Mouse (Mus musculus): Measurements from ENCODE around the gene Zfp292. TPM values are rescaled to one million over a fixed set of nuclear protein-coding genes. Genes with fewer than 3 reads are reported as not detected.

Zfp292 gene
- polyA plus RNA-seq, 1 experiment from 2014 or later = 16.8 TPM

DNA sequence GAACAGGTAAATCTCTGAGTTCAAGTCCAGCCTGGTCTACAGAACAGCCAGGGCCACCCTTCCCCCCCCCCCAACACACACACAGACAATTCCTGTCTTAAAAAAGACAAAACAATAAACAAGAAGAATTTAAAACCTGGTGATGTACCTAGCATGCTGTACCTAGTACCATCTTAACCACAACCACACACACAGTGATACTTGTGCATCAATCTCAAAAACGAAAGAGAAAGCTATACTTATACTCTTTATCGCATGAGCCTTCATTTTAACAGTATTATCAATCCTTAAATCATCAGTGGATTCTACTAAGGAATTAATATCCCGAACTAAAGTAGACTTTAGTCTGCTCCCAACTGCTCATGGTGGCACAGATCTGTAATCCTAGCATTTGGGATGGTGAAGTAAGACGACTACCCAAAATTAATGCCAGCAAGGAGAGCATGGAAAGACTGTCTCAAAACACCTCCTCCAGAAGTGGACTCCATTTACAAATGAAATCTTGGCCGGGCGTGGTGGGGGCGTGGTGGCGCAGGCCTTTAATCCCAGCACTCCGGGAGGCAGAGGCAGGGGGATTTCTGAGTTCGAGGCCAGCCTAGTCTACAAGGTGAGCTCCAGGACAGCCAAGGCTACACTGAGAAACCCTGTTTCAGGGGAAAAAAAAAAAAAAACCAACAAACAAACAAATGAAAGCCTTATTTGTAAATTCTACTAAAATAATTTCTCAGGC is 1.7 kb downstream of the Zfp292 start:
- peak overlapping the region; percentile 82 for H3K4me2 ChIP-seq (replicated peaks)
- ATAC-seq = no peak
- peaks cover 5% of the 10 kb centered on the region for H3K4me1 ChIP-seq (replicated peaks)
- H3K27me3 ChIP-seq (replicated peaks) = no peaks in the 10 kb centered on the region
- 80% methylated on average over 10 of the region's 10 CpGs for WGBS
- H3K27ac ChIP-seq = no peak overlapping the region
- no peak overlapping the region for H3K9ac ChIP-seq
- H3K9me3 ChIP-seq = no peaks in the 10 kb centered on the region
- no peaks in the 10 kb centered on the region; the same call in 1 of the 2 replicates for H3K36me3 ChIP-seq
- H3K4me3 ChIP-seq (replicated peaks) = peak overlapping the region; percentile 92

GRCm38 (mm10) chr4:34874234-34874633 is 8.5 kb downstream of the Zfp292 start:
- no peak for ATAC-seq
- Histone ChIP-seq H3K9ac (no peak overlapping the region), H3K27me3 (replicated peaks) (no peaks in the 10 kb centered on the region), H3K36me3 (no peaks in the 10 kb centered on the region; the same call in 1 of the 2 replicates), H3K4me1 (replicated peaks) (0 out of 2 replicates have a peak, but pooled peaks cover 2% of the 10 kb centered on the region), H3K27ac (no peak overlapping the region), H3K4me3 (replicated peaks) (no peak overlapping the region), H3K9me3 (no peaks in the 10 kb centered on the region), H3K4me2 (replicated peaks) (no peak overlapping the region)
- 57% methylated on average over 1 of the region's 1 CpGs for WGBS

- Histone ChIP-seq H3K9ac (no peak overlapping the region), H3K36me3 (no peaks in the 10 kb centered on the region; the same call in 1 of the 2 replicates), H3K27ac (no peak overlapping the region), H3K4me3 (replicated peaks) (no peak overlapping the region), H3K27me3 (replicated peaks) (no peaks in the 10 kb centered on the region), H3K9me3 (no peaks in the 10 kb centered on the region), H3K4me2 (replicated peaks) (no peak overlapping the region), H3K4me1 (replicated peaks) (0 out of 2 replicates have a peak, but pooled peaks cover 2% of the 10 kb centered on the region)
- 80% methylated on average over 4 of the region's 4 CpGs for WGBS
- ATAC-seq = peak; percentile 68
These were observed 9.8 kb downstream of the Zfp292 start for GRCm38 (mm10) chr4:34872896-34873495.

GRCm38 (mm10) chr4:34869813-34870212 is 12.9 kb downstream of the Zfp292 start:
- H3K36me3 ChIP-seq = no peaks in the 10 kb centered on the region
- no peak overlapping the region for H3K27ac ChIP-seq
- no peaks in the 10 kb centered on the region for H3K9me3 ChIP-seq
- ATAC-seq = no peak
- peaks cover 2% of the 10 kb centered on the region; the same call in 1 of the 2 replicates for H3K4me1 ChIP-seq (replicated peaks)
- no peak overlapping the region for H3K9ac ChIP-seq
- WGBS = 74% methylated on average over 3 of the region's 3 CpGs
- H3K4me3 ChIP-seq (replicated peaks) = no peak overlapping the region
- H3K27me3 ChIP-seq (replicated peaks) = no peaks in the 10 kb centered on the region
- H3K4me2 ChIP-seq (replicated peaks) = no peak overlapping the region

DNA sequence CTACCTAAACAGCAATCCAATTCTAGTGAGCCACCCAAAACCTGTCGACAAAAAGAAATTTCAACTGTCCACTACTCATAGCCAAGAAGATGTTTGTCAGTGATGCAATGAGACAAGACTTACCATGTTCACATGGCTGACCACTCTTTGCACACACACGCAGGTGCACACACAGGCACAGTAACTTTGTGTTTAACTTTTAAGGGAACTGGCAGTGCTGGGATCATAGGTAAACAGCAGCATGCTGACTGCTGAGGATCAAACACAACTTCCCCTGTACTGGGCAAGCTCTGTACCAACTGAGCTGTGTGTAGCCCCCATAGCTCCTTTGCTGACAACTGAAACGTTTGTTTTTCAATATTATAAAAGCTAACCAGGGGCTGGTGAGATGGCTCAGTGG is 21.3 kb downstream of the Zfp292 start:
- H3K9me3 ChIP-seq = no peaks in the 10 kb centered on the region
- WGBS = 77% methylated on average over 3 of the region's 3 CpGs
- no peaks in the 10 kb centered on the region for H3K27me3 ChIP-seq (replicated peaks)
- no peak overlapping the region for H3K9ac ChIP-seq
- no peaks in the 10 kb centered on the region; the same call in 1 of the 2 replicates for H3K4me1 ChIP-seq (replicated peaks)
- H3K36me3 ChIP-seq = no peaks in the 10 kb centered on the region
- no peak overlapping the region for H3K27ac ChIP-seq
- no peak overlapping the region for H3K4me2 ChIP-seq (replicated peaks)
- H3K4me3 ChIP-seq (replicated peaks) = no peak overlapping the region
- ATAC-seq = no peak

GRCm38 (mm10) chr4:34859416-34859815 is 23.3 kb downstream of the Zfp292 start:
- no peaks in the 10 kb centered on the region for H3K27me3 ChIP-seq (replicated peaks)
- H3K9ac ChIP-seq = no peak overlapping the region
- 91% methylated on average over 3 of the region's 3 CpGs for WGBS
- H3K4me2 ChIP-seq (replicated peaks) = no peak overlapping the region
- H3K9me3 ChIP-seq = no peaks in the 10 kb centered on the region
- H3K4me1 ChIP-seq (replicated peaks) = no peaks in the 10 kb centered on the region
- ATAC-seq = no peak
- H3K4me3 ChIP-seq (replicated peaks) = no peak overlapping the region
- no peak overlapping the region for H3K27ac ChIP-seq
- no peaks in the 10 kb centered on the region; the same call in 1 of the 2 replicates for H3K36me3 ChIP-seq

DNA sequence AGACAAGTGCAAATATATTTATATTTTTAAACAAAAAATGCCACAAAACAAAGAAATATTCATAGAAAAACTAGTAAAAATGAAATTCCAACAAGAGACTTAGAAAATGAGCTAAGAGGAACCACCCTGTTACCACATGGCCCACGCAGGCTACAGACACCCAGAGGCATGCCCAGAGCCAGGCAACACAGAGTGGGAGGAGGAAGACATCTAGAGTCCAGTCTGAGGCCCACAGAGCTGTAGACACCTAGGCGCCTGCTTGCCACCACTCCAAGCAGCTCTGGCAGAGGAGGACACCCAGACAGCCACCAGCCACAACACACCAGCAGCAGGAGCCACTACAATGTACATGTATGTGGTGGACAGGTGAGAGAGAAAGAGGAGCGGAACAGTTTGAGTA is 23.9 kb downstream of the Zfp292 start:
- 84% methylated on average over 3 of the region's 3 CpGs for WGBS
- H3K27me3 ChIP-seq (replicated peaks) = no peaks in the 10 kb centered on the region
- no peak overlapping the region for H3K4me2 ChIP-seq (replicated peaks)
- ATAC-seq = no peak
- no peak overlapping the region for H3K9ac ChIP-seq
- no peak overlapping the region for H3K4me3 ChIP-seq (replicated peaks)
- H3K9me3 ChIP-seq = no peaks in the 10 kb centered on the region
- H3K27ac ChIP-seq = no peak overlapping the region
- H3K4me1 ChIP-seq (replicated peaks) = no peaks in the 10 kb centered on the region
- H3K36me3 ChIP-seq = peaks cover under 1% of the 10 kb centered on the region; the same call in 1 of the 2 replicates

- ATAC-seq = no peak
- Histone ChIP-seq H3K4me3 (replicated peaks) (no peak overlapping the region), H3K4me1 (replicated peaks) (no peaks in the 10 kb centered on the region), H3K27ac (no peak overlapping the region), H3K9me3 (no peaks in the 10 kb centered on the region), H3K27me3 (replicated peaks) (no peaks in the 10 kb centered on the region), H3K4me2 (replicated peaks) (no peak overlapping the region), H3K9ac (no peak overlapping the region), H3K36me3 (peaks cover 10% of the 10 kb centered on the region)
- 39% methylated on average over 1 of the region's 1 CpGs for WGBS
These were observed 26.8 kb downstream of the Zfp292 start for GRCm38 (mm10) chr4:34855966-34856365.

- Histone ChIP-seq H3K27ac (no peak overlapping the region), H3K4me3 (replicated peaks) (no peak overlapping the region), H3K4me2 (replicated peaks) (no peak overlapping the region), H3K27me3 (replicated peaks) (no peaks in the 10 kb centered on the region), H3K36me3 (peaks cover 10% of the 10 kb centered on the region), H3K4me1 (replicated peaks) (no peaks in the 10 kb centered on the region; the same call in 1 of the 2 replicates), H3K9me3 (no peaks in the 10 kb centered on the region), H3K9ac (no peak overlapping the region)
- ATAC-seq = no peak
- WGBS = 88% methylated on average over 7 of the region's 7 CpGs
These were observed 30.7 kb downstream of the Zfp292 start for GRCm38 (mm10) chr4:34852051-34852450.

GRCm38 (mm10) chr4:34850156-34850555 is 32.6 kb downstream of the Zfp292 start:
- H3K4me3 ChIP-seq (replicated peaks) = no peak overlapping the region
- no peak overlapping the region for H3K27ac ChIP-seq
- ATAC-seq = no peak
- H3K27me3 ChIP-seq (replicated peaks) = no peaks in the 10 kb centered on the region
- H3K36me3 ChIP-seq = peaks cover 10% of the 10 kb centered on the region
- H3K9ac ChIP-seq = no peak overlapping the region
- WGBS = 88% methylated on average over 2 of the region's 2 CpGs
- no peaks in the 10 kb centered on the region; the same call in 1 of the 2 replicates for H3K4me1 ChIP-seq (replicated peaks)
- no peaks in the 10 kb centered on the region for H3K9me3 ChIP-seq
- no peak overlapping the region for H3K4me2 ChIP-seq (replicated peaks)

- Histone ChIP-seq H3K4me3 (replicated peaks) (no peak overlapping the region), H3K4me2 (replicated peaks) (no peak overlapping the region), H3K9ac (no peak overlapping the region), H3K9me3 (no peaks in the 10 kb centered on the region), H3K36me3 (peaks cover 6% of the 10 kb centered on the region; the same call in 1 of the 2 replicates), H3K27me3 (replicated peaks) (no peaks in the 10 kb centered on the region), H3K4me1 (replicated peaks) (peaks cover 5% of the 10 kb centered on the region; the same call in 1 of the 2 replicates), H3K27ac (no peak overlapping the region)
- 86% methylated on average over 6 of the region's 6 CpGs for WGBS
- no peak for ATAC-seq
These were observed 35.0 kb downstream of the Zfp292 start for GRCm38 (mm10) chr4:34847679-34848309.

- 81% methylated on average over 1 of the region's 1 CpGs for WGBS
- Histone ChIP-seq H3K4me1 (replicated peaks) (peaks cover 5% of the 10 kb centered on the region; the same call in 1 of the 2 replicates), H3K27ac (no peak overlapping the region), H3K9ac (no peak overlapping the region), H3K4me2 (replicated peaks) (no peak overlapping the region), H3K36me3 (no peaks in the 10 kb centered on the region), H3K9me3 (no peaks in the 10 kb centered on the region), H3K27me3 (replicated peaks) (no peaks in the 10 kb centered on the region), H3K4me3 (replicated peaks) (no peak overlapping the region)
- peak; percentile 16; the same call in 1 of the 2 replicates for ATAC-seq
These were observed 38.9 kb downstream of the Zfp292 start for GRCm38 (mm10) chr4:34843839-34844238.

Data from intestine, embryonic 15.5 days (tissue).